Mouse (Mus musculus) small intestine, adult 2 months (tissue): Measurements from ENCODE around the gene Uvrag.

Source experiments
- CTCF ChIP-seq: fragments of 200-500 bp; IDR thresholded peaks from 2 replicates; pipeline ENCODE4 v1.5.1; 2012; ENCODE audit warnings: low read depth, mild to moderate bottlenecking, control low read depth, inconsistent platforms, low read length, moderate library complexity, mixed read lengths; ENCODE audit not compliant: insufficient replicate concordance, insufficient read length; ENCODE audit errors: extremely low read depth
- POLR2A ChIP-seq: fragments of 200-500 bp; IDR thresholded peaks from 2 replicates; pipeline ENCODE4 v1.6.1; 2012; ENCODE audit warnings: low read depth, mild to moderate bottlenecking, control low read depth, inconsistent platforms, low read length, moderate library complexity

DNA sequence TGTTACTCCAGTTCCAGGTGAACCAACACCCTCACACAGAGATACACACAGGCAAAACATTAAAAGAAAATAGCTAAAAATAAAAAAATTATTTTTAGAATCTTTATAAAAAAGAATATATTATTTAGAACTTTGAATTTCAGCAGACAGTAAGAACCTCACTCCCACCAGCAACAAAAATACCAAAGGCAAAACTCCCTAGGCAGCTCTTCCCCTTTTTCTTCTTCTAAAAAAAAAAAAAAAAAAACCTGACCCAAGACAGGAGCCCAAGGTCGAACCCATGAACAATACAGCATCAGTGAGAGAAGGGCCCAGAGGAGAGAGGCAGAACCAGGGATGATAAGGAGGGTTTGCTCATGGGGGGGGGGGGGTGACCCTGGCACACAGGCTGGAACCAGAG, 8.1 kb upstream of the Uvrag start:
- TF ChIP-seq CTCF, result no peak
- no peak for TF ChIP-seq POLR2A
